8 mouse cellular contexts compared by ENCODE assay signal in the genomic region with DNA sequence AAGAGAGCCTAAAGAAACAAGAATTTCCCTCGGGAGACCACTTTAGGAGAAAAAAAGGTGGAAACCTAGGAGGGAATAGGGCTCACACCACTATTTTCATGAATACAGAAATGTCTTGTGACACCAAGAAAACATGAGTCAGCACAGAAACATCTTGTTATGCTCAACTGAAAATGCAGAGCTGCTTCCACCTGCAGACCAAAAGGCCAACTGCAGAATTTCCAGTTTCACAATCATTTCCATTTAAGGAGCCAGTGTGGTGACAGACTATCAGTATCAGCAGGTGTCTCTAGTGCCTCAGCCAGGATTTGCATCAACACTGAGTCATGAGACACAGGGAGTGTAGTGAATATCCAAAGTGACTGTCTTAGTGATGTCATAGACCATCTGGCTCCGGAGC. TPM values are rescaled to one million over a fixed set of nuclear protein-coding genes. Genes with fewer than 3 reads are reported as not detected.
DNase-seq lines count a peak whose midpoint lies in the region; ATAC-seq and TF ChIP-seq lines count a peak whose summit lies in the region.

No protein-coding gene starts in this region.

- H3K27me3 ChIP-seq in lung, embryonic 14.5 days (ENCODE audit: insufficient read depth, low read length): no peaks in the 10 kb centered on the region
- H3K27me3 ChIP-seq in stomach, embryonic 14.5 days (ENCODE audit: control insufficient read depth, insufficient read depth, low read length): no peaks in the 10 kb centered on the region

- H3K4me3 ChIP-seq in lung, embryonic 14.5 days (ENCODE audit: low read depth, low read length): no peak overlapping the region
- H3K4me3 ChIP-seq in layer of hippocampus, adult 2 months: no peak overlapping the region
- H3K4me3 ChIP-seq in stomach, embryonic 14.5 days (ENCODE audit: low read depth, low read length): no peak overlapping the region

- H3K9ac ChIP-seq in lung, embryonic 14.5 days: no peak overlapping the region
- H3K9ac ChIP-seq in stomach, embryonic 14.5 days (replicated peaks; ENCODE audit: low read depth, low read length): no peak overlapping the region

- WGBS in lung, embryonic 14.5 days: 44% methylated on average over 2 of the region's 2 CpGs
- WGBS in stomach, embryonic 14.5 days: 52% methylated on average over 2 of the region's 2 CpGs

- DNase-seq in adrenal gland, postnatal 10 days: peak; percentile 7
- DNase-seq in adrenal gland, adult 8-10 months: no peak
- DNase-seq in lung, embryonic 14.5 days: peak; percentile 14
- DNase-seq in lung, postnatal 4 days: no peak
- peak; percentile 41 to 66 for DNase-seq in layer of hippocampus, adult 2 months (ENCODE audit: low spot score in 2 of 2)
- no peak for DNase-seq in testis, postnatal 14 days (ENCODE audit: low spot score)

- no peaks in the 10 kb centered on the region for H3K9me3 ChIP-seq in lung, embryonic 14.5 days (ENCODE audit: low read depth, low read length)
- no peaks in the 10 kb centered on the region for H3K9me3 ChIP-seq in stomach, embryonic 14.5 days (ENCODE audit: control insufficient read depth, low read depth, low read length)

- H3K27ac ChIP-seq in lung, embryonic 14.5 days (ENCODE audit: low read depth): no peak overlapping the region
- peak overlapping the region; percentile 32; the same call in 1 of the 2 replicates for H3K27ac ChIP-seq in layer of hippocampus, adult 2 months
- H3K27ac ChIP-seq in stomach, embryonic 14.5 days (ENCODE audit: low read length): no peak overlapping the region

- no peak for ATAC-seq in lung, embryonic 14.5 days (ENCODE audit: insufficient read depth)
- peak; percentile 96 for ATAC-seq in granulocyte monocyte progenitor cell, adult 5-6 weeks (replicated peaks; ENCODE audit: poor library complexity, severe bottlenecking)
- 0 out of 2 replicates have a peak, but pooled peaks have one; percentile 46 for ATAC-seq in stomach, embryonic 14.5 days (ENCODE audit: insufficient number of reproducible peaks, insufficient read depth, low FRiP score, low read depth)

- peak; percentile 30 for TF ChIP-seq CTCF in lung, embryonic 14.5 days (IDR thresholded peaks at IDR 0.05; ENCODE audit: low read depth)
- peak; percentile 69 for TF ChIP-seq CTCF in layer of hippocampus, adult 2 months (conservative IDR thresholded peaks at IDR 0.05)

- no peak overlapping the region for H3K4me2 ChIP-seq in lung, embryonic 14.5 days
- H3K4me2 ChIP-seq in stomach, embryonic 14.5 days (replicated peaks; ENCODE audit: low read depth, low read length): no peak overlapping the region

- H3K4me1 ChIP-seq in lung, embryonic 14.5 days (ENCODE audit: insufficient read depth): no peaks in the 10 kb centered on the region
- no peaks in the 10 kb centered on the region for H3K4me1 ChIP-seq in stomach, embryonic 14.5 days (ENCODE audit: control insufficient read depth, insufficient read depth, low read length)

- no peaks in the 10 kb centered on the region for H3K36me3 ChIP-seq in lung, embryonic 14.5 days (ENCODE audit: insufficient read depth)
- H3K36me3 ChIP-seq in stomach, embryonic 14.5 days (ENCODE audit: control insufficient read depth, insufficient read depth, low read length): no peaks in the 10 kb centered on the region

RNA-seq across cellular contexts. Expression of a gene that starts 15.3 kb away (rescaled TPM):
- not detected for total RNA-seq in adrenal gland, postnatal 10 days (2021)
- total RNA-seq in adrenal gland, adult 8-10 months (2022): not detected
- not detected in 2 replicates for polyA plus RNA-seq in lung, embryonic 14.5 days (2014; fragmentation: Nextera tagmentation; extraction: Ambion mirVana)
- not detected in 2 replicates for total RNA-seq in granulocyte monocyte progenitor cell, adult 5-6 weeks (2014; fragmentation: Nextera tagmentation)
- total RNA-seq in granulocyte monocyte progenitor cell, adult 5-6 weeks (2017): not detected in 2 replicates
- total RNA-seq in layer of hippocampus, adult 2 months (2021): not detected
- not detected in 2 replicates for polyA plus RNA-seq in stomach, embryonic 14.5 days (2014; fragmentation: Nextera tagmentation; extraction: Ambion mirVana)

Comparison
In these comparisons a context has a peak if more than half of its experiments do, and no peak if none do; other contexts are left out.
1. DNase-seq: peak in adrenal gland, postnatal 10 days (single experiment), lung, embryonic 14.5 days (single experiment) and layer of hippocampus, adult 2 months (2 of 2); none in adrenal gland, adult 8-10 months (single experiment), lung, postnatal 4 days (0 of 2) and testis, postnatal 14 days (single experiment).